Mouse (Mus musculus) liver, adult 2 months (tissue): ENCODE measurements around the gene Parp8.

ENCODE experiments used
- CTCF ChIP-seq: fragments of 200-500 bp; IDR thresholded peaks from 2 replicates; pipeline ENCODE4 v1.5.1; 2011; ENCODE audit warnings: low read depth, low read length, control low read depth
- POLR2A ChIP-seq: fragments of 200-500 bp; IDR thresholded peaks from 2 replicates; pipeline ENCODE4 v1.6.1; 2011; ENCODE audit warnings: low read length, control low read depth; ENCODE audit not compliant: insufficient read depth; ENCODE audit errors: extremely low read depth

DNA sequence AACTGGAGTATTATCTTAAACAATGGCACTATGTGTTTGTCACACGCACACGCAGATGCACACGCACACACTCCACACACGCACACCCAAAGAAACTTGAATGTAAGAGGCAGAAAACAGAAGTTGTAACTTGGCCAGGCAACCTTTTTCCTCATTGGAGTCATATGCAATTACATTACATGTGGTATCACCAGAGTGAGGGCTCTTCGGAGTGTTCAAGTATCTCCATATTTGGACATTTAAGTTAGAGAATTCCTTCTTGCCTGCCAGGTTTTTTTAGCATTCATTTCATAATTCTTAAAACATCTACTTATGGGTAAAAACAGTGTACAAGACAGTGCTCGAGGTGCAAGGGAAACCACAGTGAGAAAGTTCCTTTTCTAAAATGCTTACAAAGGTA, 6.7 kb downstream of the Parp8 start:
- no peak for TF ChIP-seq CTCF
- no peak for TF ChIP-seq POLR2A
